11 mouse cellular contexts compared by ENCODE assay signal in the genomic region with DNA sequence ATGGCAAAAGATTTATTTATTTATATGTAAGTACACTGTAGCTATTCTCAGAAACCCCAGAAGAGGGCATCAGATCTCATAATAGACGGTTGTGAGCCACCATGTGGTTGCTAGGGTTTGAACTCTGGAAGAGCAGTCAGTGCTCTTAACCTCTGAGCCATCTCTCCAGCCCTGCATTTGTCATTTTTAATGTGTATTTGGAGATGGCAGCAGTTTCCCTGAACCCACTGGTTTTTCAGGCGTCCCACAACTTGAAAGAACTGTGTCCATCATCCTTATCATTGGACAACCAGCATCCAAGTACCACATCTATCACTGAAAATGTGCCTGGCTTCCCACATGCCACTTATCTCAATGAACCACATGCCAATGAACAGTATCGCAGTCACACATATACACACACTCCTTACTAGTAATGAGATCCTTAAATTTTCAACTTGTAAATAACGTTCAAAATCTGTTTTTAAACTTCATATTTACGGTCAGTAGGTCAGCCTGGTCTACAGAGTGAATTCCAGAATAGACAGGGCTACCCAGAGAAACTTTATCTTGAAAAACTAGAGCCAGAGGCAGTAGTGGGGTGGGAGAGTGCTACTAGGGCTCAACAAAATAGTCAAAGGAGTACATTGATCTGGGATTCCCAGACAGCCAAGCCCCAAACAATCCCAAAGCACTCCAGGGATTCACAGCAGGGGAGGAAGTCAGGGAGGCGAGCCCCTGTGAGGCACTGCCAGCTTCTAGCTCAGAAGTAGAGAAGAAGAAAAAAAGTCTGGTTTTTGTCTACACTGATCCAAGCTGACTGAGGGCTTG. TPM values are rescaled to one million over a fixed set of nuclear protein-coding genes. Genes with fewer than 3 reads are reported as not detected.
DNase-seq lines count a peak whose midpoint lies in the region; ATAC-seq and TF ChIP-seq lines count a peak whose summit lies in the region.
"Had no signal": no experiment of that assay in that cellular context is flagged by ENCODE, and none has a peak within 500 bp of the region (broad histone marks: within the 10 kb centered on the region; RNA-seq: fewer than 3 reads in every experiment).

No protein-coding gene starts in this region.

- H3K9ac ChIP-seq in intestine, embryonic 16.5 days (ENCODE audit: low read depth, low read length), result no peak overlapping the region
- no peak overlapping the region for H3K9ac ChIP-seq in intestine, embryonic 15.5 days
- H3K9ac ChIP-seq in liver, embryonic 15.5 days, result peak overlapping the region; percentile 39
- H3K9ac ChIP-seq: heart, embryonic 15.5 days; midbrain, embryonic 12.5 days had no signal

- H3K36me3 ChIP-seq in intestine, embryonic 16.5 days (ENCODE audit: control insufficient read depth, insufficient read depth, low read length), result no peaks in the 10 kb centered on the region
- no peaks in the 10 kb centered on the region for H3K36me3 ChIP-seq in intestine, embryonic 15.5 days
- H3K36me3 ChIP-seq in liver, embryonic 15.5 days (replicated peaks), result no peaks in the 10 kb centered on the region
- H3K36me3 ChIP-seq: heart, embryonic 15.5 days; midbrain, embryonic 12.5 days had no signal

- H3K4me3 ChIP-seq in intestine, embryonic 16.5 days (ENCODE audit: low read length), result no peak overlapping the region
- H3K4me3 ChIP-seq in intestine, embryonic 15.5 days (replicated peaks), result no peak overlapping the region
- no peak overlapping the region for H3K4me3 ChIP-seq in bone marrow, adult 2 months (replicated peaks; ENCODE audit: control insufficient read depth, low read depth, low read length)
- no peak overlapping the region for H3K4me3 ChIP-seq in liver, embryonic 15.5 days (replicated peaks)
- H3K4me3 ChIP-seq: heart, embryonic 15.5 days; midbrain, embryonic 12.5 days had no signal

- no peak for TF ChIP-seq POLR2A in bone marrow, adult 2 months (IDR thresholded peaks at IDR 0.05; ENCODE audit: borderline replicate concordance, control insufficient read depth, low read depth, low read length)

- H3K4me2 ChIP-seq in intestine, embryonic 16.5 days (ENCODE audit: low read depth, low read length), result no peak overlapping the region
- H3K4me2 ChIP-seq in intestine, embryonic 15.5 days (replicated peaks), result no peak overlapping the region
- H3K4me2 ChIP-seq in liver, embryonic 15.5 days, result peak overlapping the region; percentile 47
- H3K4me2 ChIP-seq: heart, embryonic 15.5 days; midbrain, embryonic 12.5 days had no signal

- no peak overlapping the region for H3K27ac ChIP-seq in intestine, embryonic 16.5 days (ENCODE audit: low read length)
- no peak overlapping the region for H3K27ac ChIP-seq in intestine, embryonic 15.5 days
- H3K27ac ChIP-seq in bone marrow, adult 2 months (ENCODE audit: control insufficient read depth, insufficient read depth, low read depth, low read length, poor library complexity), result peak overlapping the region; percentile 83
- H3K27ac ChIP-seq in liver, embryonic 15.5 days (replicated peaks), result peak overlapping the region; percentile 93
- H3K27ac ChIP-seq: heart, embryonic 15.5 days; midbrain, embryonic 12.5 days had no signal

- peak; percentile 55 for DNase-seq in A20 (ENCODE audit: low read depth, low spot score)
- no peak for DNase-seq in cerebellum, postnatal 25 days
- DNase-seq in right cerebral cortex, postnatal 10 days (ENCODE audit: low spot score in 2 of 2), result no peak
- DNase-seq: kidney, adult 18-20 months had no signal

- H3K4me1 ChIP-seq in intestine, embryonic 16.5 days (ENCODE audit: control insufficient read depth, insufficient read depth, low read length), result 0 out of 2 replicates have a peak, but pooled peaks cover 3% of the 10 kb centered on the region
- 0 out of 2 replicates have a peak, but pooled peaks cover 3% of the 10 kb centered on the region for H3K4me1 ChIP-seq in intestine, embryonic 15.5 days (replicated peaks)
- H3K4me1 ChIP-seq in bone marrow, adult 2 months (ENCODE audit: control insufficient read depth, insufficient read depth, low read length), result peaks cover 3% of the 10 kb centered on the region; the same call in 1 of the 2 replicates
- peaks cover 67% of the 10 kb centered on the region for H3K4me1 ChIP-seq in liver, embryonic 15.5 days (replicated peaks)

- H3K27me3 ChIP-seq in intestine, embryonic 16.5 days (replicated peaks; ENCODE audit: control insufficient read depth, insufficient read depth, low read length), result no peaks in the 10 kb centered on the region
- H3K27me3 ChIP-seq in intestine, embryonic 15.5 days (replicated peaks), result no peaks in the 10 kb centered on the region
- H3K27me3 ChIP-seq in liver, embryonic 15.5 days, result no peaks in the 10 kb centered on the region
- H3K27me3 ChIP-seq: heart, embryonic 15.5 days; midbrain, embryonic 12.5 days had no signal

- WGBS in intestine, embryonic 16.5 days, result 71% methylated on average over 6 of the region's 6 CpGs
- whole genome bisulfite sequencing in intestine, embryonic 15.5 days, result 69% methylated on average over 6 of the region's 6 CpGs
- WGBS in bone marrow, adult 2 months, result 55% methylated on average over 6 of the region's 6 CpGs
- WGBS in liver, embryonic 15.5 days (ENCODE audit: insufficient replicate concordance), result 18% methylated on average over 6 of the region's 6 CpGs

- no peak for TF ChIP-seq CTCF in bone marrow, adult 2 months (IDR thresholded peaks at IDR 0.05; ENCODE audit: control insufficient read depth, insufficient read depth, low read length)

- H3K9me3 ChIP-seq in intestine, embryonic 16.5 days (ENCODE audit: control insufficient read depth, low read length), result no peaks in the 10 kb centered on the region
- H3K9me3 ChIP-seq in intestine, embryonic 15.5 days, result no peaks in the 10 kb centered on the region
- no peaks in the 10 kb centered on the region for H3K9me3 ChIP-seq in liver, embryonic 15.5 days (replicated peaks)
- H3K9me3 ChIP-seq: heart, embryonic 15.5 days; midbrain, embryonic 12.5 days had no signal

- peak; percentile 75 for ATAC-seq in intestine, embryonic 16.5 days
- no peak for ATAC-seq in intestine, embryonic 15.5 days
- ATAC-seq in liver, embryonic 15.5 days (ENCODE audit: insufficient read depth), result peak; percentile 95
- no peak for ATAC-seq in inflammation-experienced regulatory T-cells, adult 6 months

RNA-seq across cellular contexts. Expression of gene Klhl25, which starts 17.7 kb away (rescaled TPM):
- polyA plus RNA-seq in intestine, embryonic 16.5 days (2015; fragmentation: Nextera tagmentation; extraction: Ambion mirVana), result 9.5 and 10.4 TPM in 2 replicates
- polyA plus RNA-seq in intestine, embryonic 15.5 days (2015; fragmentation: Nextera tagmentation; extraction: Ambion mirVana), result 10.2 and 11.9 TPM in 2 replicates
- polyA plus RNA-seq in bone marrow, adult 2 months (2011; ENCODE audit: insufficient read depth, insufficient read length, low replicate concordance, missing spikeins), result 17.1 and 24.2 TPM in 2 replicates
- polyA plus RNA-seq in liver, embryonic 15.5 days (2015; fragmentation: Nextera tagmentation; extraction: Ambion mirVana), result 15.5 and 19.8 TPM in 2 replicates
- 10 to 100 TPM; 10.0 to 15.1 (median 14.4) TPM for polyA plus RNA-seq in inflammation-experienced regulatory T-cells, adult 6 months (2017; shearing (Covaris generic))

Comparison
In these comparisons a context has a peak if more than half of its experiments do, and no peak if none do; other contexts are left out.
1. ATAC-seq: peak in intestine, embryonic 16.5 days (single experiment) and liver, embryonic 15.5 days (single experiment); none in intestine, embryonic 15.5 days (single experiment) and inflammation-experienced regulatory T-cells, adult 6 months (single experiment).
2. H3K27ac ChIP-seq: peak in bone marrow, adult 2 months (single experiment) and liver, embryonic 15.5 days (single experiment); none in intestine, embryonic 16.5 days (single experiment) and intestine, embryonic 15.5 days (single experiment).